Mouse (Mus musculus): ENCODE measurements at regions not wholly inside any gene's neighbourhood (a gene's known extent, or its start where the extent isn't known, plus 50 kb on each side); places are given as distances from the start of the nearest gene placed in this dataset.

GRCm38 (mm10) chr13:15283065-15283464 is 180.0 kb upstream of the Gli3 start:
- no peak for DNase-seq

GRCm38 (mm10) chr13:15298457-15298856 is 164.6 kb upstream of the Gli3 start:
- DNase-seq, result no peak

- DNase-seq, result no peak
Observed at GRCm38 (mm10) chr13:15325413-15325812, 137.6 kb upstream of the Gli3 start.

GRCm38 (mm10) chr13:15326146-15326545 is 136.9 kb upstream of the Gli3 start:
- DNase-seq, result peak; percentile 11 to 30

GRCm38 (mm10) chr13:15329561-15329960 is 133.5 kb upstream of the Gli3 start:
- no peak for DNase-seq

GRCm38 (mm10) chr13:15343474-15343873 is 119.6 kb upstream of the Gli3 start:
- DNase-seq, result no peak

- DNase-seq, result no peak
Observed at GRCm38 (mm10) chr13:15346866-15347265, 116.2 kb upstream of the Gli3 start.

GRCm38 (mm10) chr13:15366437-15366836 is 96.6 kb upstream of the Gli3 start:
- no peak for DNase-seq

- peak; percentile 38 to 51 for DNase-seq
Observed at GRCm38 (mm10) chr13:15380081-15380480, 83.0 kb upstream of the Gli3 start.

- DNase-seq, result peak; percentile 5 to 10
Observed at GRCm38 (mm10) chr13:15395249-15395648, 67.8 kb upstream of the Gli3 start.

GRCm38 (mm10) chr13:15395694-15396093 is 67.3 kb upstream of the Gli3 start:
- DNase-seq, result no peak

GRCm38 (mm10) chr13:15398677-15399076 is 64.4 kb upstream of the Gli3 start:
- no peak for DNase-seq

Data from cerebellum, postnatal 14 days (tissue).